In genomic region chr16:92316049-92316738, GRCm38 (mm10) we compare ENCODE assay signal across 24 mouse cellular contexts. TPM values are rescaled to one million over a fixed set of nuclear protein-coding genes. Genes with fewer than 3 reads are reported as not detected.
"Had no signal": no experiment of that assay in that cellular context is flagged by ENCODE, and none has a peak within 500 bp of the region (broad histone marks: within the 10 kb centered on the region; RNA-seq: fewer than 3 reads in every experiment).

No protein-coding gene starts in this region.

- H3K27ac ChIP-seq: kidney, embryonic 15.5 days; limb, embryonic 13.5 days; liver, embryonic 14.5 days; midbrain, embryonic 13.5 days had no signal

- H3K27me3 ChIP-seq: kidney, embryonic 15.5 days; limb, embryonic 13.5 days; midbrain, embryonic 13.5 days had no signal

- ATAC-seq: midbrain, embryonic 13.5 days had no signal

- H3K4me1 ChIP-seq: kidney, embryonic 15.5 days had no signal

- H3K4me2 ChIP-seq: kidney, embryonic 15.5 days; limb, embryonic 13.5 days; midbrain, embryonic 13.5 days had no signal

- H3K9me3 ChIP-seq: kidney, embryonic 15.5 days; limb, embryonic 13.5 days; midbrain, embryonic 13.5 days had no signal

- DNase-seq: kidney, postnatal 14 days; left cerebral cortex, postnatal 4 days; lung, adult 18-20 months; right cerebral cortex, adult 18-20 months; right cerebral cortex, postnatal 25 days; thymus, adult 18-20 months; thymus, postnatal 14 days had no signal

- H3K9ac ChIP-seq: kidney, embryonic 15.5 days; limb, embryonic 13.5 days; liver, embryonic 14.5 days; midbrain, embryonic 13.5 days had no signal

- H3K4me3 ChIP-seq: kidney, embryonic 15.5 days; limb, embryonic 13.5 days; midbrain, embryonic 13.5 days had no signal

RNA-seq across cellular contexts. Expression of gene Fam243, which starts 5.0 kb away (rescaled TPM):
- total RNA-seq: layer of hippocampus, adult 8-10 months; layer of hippocampus, postnatal 14 days; left cerebral cortex, adult 18-20 months; left cerebral cortex, postnatal 10 days; left cerebral cortex, postnatal 4 days; liver, adult 2 months; megakaryocyte progenitor cell, adult 5-6 weeks; midbrain, postnatal 0 days; neutrophil, adult 5-6 weeks had no signal
- polyA plus RNA-seq: kidney, embryonic 15.5 days; large intestine, adult 2 months; limb, embryonic 13.5 days; liver, adult 2 months; lung, embryonic 16.5 days; midbrain, embryonic 13.5 days; midbrain, postnatal 0 days; neural tube, embryonic 11.5 days; small intestine, adult 2 months; stomach, embryonic 16.5 days had no signal

RNA-seq across cellular contexts. Expression of gene Kcne2, which starts 24.0 kb away (rescaled TPM):
- total RNA-seq: left cerebral cortex, postnatal 4 days; liver, adult 2 months; megakaryocyte progenitor cell, adult 5-6 weeks; neutrophil, adult 5-6 weeks had no signal
- polyA plus RNA-seq: large intestine, adult 2 months; liver, adult 2 months; liver, embryonic 14.5 days; small intestine, adult 2 months had no signal

RNA-seq across cellular contexts. Expression of gene Kcne1, which starts 43.1 kb away (rescaled TPM):
- total RNA-seq: layer of hippocampus, adult 8-10 months; layer of hippocampus, postnatal 14 days; left cerebral cortex, adult 18-20 months; left cerebral cortex, postnatal 10 days; left cerebral cortex, postnatal 4 days; liver, adult 2 months; megakaryocyte progenitor cell, adult 5-6 weeks; neutrophil, adult 5-6 weeks had no signal
- polyA plus RNA-seq: large intestine, adult 2 months; liver, adult 2 months; liver, embryonic 14.5 days; midbrain, embryonic 13.5 days; midbrain, postnatal 0 days; small intestine, adult 2 months had no signal
